Mouse (Mus musculus) brain, embryonic 18.5 days (tissue): ENCODE results near the gene Zfhx3.

Experiments
- DNase-seq: peaks from one replicate; pipeline ENCODE4 v3.0.0-alpha.2; 2012; ENCODE audit warnings: low read depth, low spot score

The Zfhx3 gene

GRCm38 (mm10) chr8:108790559-108791293, 848.3 kb downstream of the Zfhx3 start:
- peak; percentile 76 for DNase-seq

- no peak for DNase-seq
Measured at GRCm38 (mm10) chr8:108796076-108796475, 853.6 kb downstream of the Zfhx3 start.

DNA sequence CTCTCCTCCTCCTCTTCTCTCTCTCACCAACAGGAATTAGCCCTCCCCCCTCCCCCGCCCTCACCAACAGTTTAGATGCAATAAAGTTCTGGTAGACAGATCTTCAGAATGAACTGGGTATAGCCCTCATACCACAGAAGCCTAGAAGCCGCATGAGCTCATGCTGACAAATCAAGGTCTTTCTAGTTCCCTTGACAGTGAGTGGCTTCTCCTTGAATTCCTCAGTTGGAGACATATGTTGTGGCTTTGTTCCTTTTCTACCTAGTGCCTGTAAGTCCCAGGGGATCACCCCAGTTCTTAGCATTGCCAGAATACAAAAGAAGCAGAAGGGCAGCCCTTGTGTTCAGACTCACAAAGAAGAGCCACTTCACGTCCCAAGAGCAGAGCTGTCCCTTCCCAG, 854.4 kb downstream of the Zfhx3 start:
- no peak for DNase-seq

DNA sequence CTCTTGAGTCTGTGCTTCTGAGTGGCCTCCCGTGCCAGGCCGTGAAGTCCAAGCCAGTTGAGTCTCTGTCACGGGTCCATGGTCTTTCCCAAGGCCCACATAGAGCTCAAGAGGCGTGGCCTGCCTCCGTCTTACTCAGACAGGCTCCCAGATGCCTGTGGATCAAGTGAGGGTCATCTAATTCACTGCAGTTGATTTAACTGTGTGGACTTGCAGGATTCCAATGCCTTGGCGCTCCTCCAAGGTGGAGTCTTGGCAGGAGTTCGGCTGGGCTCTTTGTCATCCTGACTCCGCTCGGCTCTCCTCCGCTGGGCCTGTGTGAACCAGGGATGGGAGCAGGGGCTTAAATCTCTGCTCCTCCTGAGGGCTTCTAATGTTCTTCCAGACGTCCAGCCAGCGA, 855.6 kb downstream of the Zfhx3 start:
- no peak for DNase-seq

GRCm38 (mm10) chr8:108799250-108799649, 856.8 kb downstream of the Zfhx3 start:
- no peak for DNase-seq

GRCm38 (mm10) chr8:108800357-108800756, 857.9 kb downstream of the Zfhx3 start:
- DNase-seq, result no peak

DNA sequence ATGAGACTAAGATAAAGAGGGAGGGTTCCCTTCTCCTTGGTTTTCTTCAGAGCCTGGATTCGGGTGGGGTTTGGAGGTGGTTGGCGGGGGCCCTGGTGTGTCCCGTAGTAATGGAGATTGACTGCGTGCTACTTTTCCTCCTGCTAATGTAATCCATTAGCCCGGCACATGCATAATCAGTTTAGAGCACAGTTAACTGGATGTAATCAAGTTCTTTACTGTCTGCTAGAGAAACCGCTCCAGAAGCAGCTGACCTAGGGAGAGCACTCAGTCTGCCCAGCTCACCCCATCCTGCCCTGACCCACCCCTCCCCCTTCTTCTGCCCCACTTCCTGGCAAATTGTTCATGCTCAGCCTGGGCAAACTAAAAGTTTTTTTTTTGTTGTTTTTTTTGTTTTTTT, 860.6 kb downstream of the Zfhx3 start:
- no peak for DNase-seq

DNA sequence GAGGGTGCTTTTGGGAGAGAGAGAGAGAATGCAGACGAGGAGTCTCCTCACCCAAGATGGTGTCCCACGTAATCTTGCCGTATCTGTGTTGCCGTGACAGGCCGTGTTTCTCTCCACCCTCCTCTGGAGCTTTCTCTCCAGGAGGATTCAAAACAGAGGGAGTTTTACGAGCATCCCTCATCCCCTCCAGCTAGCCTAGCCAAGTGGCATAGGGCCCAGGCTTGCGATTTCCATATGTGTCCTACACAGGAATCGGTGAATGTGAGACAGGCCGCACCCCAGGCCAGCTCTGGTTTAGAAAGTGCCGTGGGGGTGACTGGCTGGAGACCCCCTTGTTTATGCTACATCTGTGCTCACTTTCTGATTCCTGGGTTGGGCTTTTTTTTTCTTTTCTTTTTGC, 869.2 kb downstream of the Zfhx3 start:
- no peak for DNase-seq

DNA sequence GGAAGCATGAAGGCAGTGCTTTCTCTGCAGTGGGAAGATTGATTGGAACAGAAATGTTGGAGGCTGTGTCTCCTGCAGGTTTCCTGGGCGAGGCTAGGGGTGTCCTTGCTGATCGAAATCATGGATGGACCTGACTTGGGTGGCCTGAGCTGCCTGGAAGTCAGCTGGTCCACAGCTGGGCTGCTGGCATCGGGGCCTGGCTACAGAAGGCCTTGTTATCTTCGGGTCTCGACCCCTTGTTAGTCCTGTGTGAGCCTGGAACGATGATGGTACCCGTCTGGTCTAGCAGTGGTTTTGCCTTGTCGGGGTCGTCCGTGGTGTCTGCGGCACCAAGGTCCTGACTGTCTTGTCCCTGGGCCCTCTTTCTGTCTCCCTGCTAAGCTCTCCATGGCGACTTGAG, 870.9 kb downstream of the Zfhx3 start:
- DNase-seq, result no peak

- no peak for DNase-seq
Measured at GRCm38 (mm10) chr8:108819271-108819671, 876.8 kb downstream of the Zfhx3 start.

DNA sequence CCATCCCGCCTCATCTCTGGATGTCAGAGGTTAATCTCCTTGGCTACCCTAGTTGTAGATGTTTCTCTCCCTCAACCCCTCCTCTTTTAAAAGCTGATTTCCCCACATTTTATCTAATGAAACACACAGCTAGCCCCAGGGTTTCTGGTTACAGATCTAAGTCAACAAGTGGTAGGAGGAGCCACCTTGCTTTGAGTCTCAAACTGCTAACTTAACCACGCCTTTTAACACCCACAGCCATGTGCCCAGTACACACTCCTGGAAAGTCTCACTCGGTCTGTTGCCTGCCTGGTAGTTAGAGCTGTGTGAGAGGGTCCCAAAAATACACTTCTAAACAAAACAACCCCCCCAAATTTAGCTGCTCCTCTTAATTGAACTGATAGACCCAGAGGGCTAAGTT, 877.4 kb downstream of the Zfhx3 start:
- no peak for DNase-seq

- no peak for DNase-seq
Measured at GRCm38 (mm10) chr8:108820634-108821033, 878.2 kb downstream of the Zfhx3 start.

- no peak for DNase-seq
Measured at GRCm38 (mm10) chr8:108822841-108823266, 880.4 kb downstream of the Zfhx3 start.

- no peak for DNase-seq
Measured at GRCm38 (mm10) chr8:108824049-108824448, 881.6 kb downstream of the Zfhx3 start.

GRCm38 (mm10) chr8:108826414-108826813, 884.0 kb downstream of the Zfhx3 start:
- DNase-seq, result no peak

DNA sequence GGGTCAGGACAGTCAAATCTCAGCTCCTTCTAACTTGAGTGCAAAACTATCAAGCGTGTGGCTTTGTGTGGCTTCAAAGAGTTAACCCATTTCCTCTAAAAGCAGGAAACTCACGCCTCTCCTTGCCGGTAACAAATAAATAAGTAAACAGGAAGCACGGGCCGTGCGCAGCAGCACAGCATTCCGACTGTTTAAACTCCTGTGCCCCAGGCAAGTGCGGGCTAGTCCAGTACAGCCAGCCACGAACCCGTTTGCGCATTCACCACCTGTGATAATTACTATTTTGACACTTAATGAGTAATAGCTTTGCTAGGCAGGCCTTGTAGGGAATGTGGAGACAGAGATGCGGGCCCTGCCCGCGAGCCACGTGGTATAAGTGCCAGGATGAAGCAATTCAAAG, 885.0 kb downstream of the Zfhx3 start:
- no peak for DNase-seq

DNA sequence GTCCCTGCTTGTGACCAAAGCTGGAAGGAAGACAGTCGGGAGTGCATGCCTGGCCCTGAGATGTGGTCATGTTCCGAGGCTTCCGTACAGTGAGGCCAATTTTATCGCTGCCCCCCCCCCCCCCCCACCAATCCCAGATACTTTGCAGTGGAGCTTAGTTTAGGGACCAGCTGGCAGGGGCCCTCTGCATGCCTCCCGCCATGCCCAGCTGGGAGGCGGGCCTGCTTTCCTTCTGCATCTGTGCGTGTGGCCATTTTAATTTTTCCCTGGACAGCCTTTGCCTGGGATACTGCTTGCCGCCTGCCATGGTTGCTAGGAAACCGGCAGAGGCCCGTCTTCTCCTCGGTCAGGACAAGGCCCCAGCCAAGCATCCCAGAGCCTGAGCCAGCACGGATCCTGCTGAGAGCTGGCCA, 886.9 kb downstream of the Zfhx3 start:
- peak; percentile 26 for DNase-seq

DNA sequence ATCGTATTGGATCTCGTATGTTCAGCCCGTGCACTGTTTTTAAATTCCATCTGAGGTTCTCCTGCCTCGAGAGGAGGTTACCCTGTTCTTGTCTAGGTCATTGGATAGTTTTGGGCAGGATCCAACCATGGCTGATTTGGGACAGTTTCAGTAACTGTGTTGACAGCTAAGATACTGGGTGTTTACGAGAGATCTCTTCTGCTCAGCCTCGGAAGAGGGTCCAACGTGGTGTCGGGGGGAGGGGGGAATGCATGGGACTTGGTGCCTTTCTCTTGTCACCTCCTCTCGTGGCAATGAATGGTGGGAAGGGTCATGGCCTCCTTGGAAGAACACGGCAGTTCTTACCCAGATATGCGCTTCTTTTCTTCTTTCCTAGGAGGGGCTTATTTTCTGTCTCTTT, 892.7 kb downstream of the Zfhx3 start:
- no peak for DNase-seq

- DNase-seq, result no peak
Measured at GRCm38 (mm10) chr8:108837788-108838187, 895.3 kb downstream of the Zfhx3 start.

GRCm38 (mm10) chr8:108838761-108839160, 896.3 kb downstream of the Zfhx3 start:
- DNase-seq, result no peak

DNA sequence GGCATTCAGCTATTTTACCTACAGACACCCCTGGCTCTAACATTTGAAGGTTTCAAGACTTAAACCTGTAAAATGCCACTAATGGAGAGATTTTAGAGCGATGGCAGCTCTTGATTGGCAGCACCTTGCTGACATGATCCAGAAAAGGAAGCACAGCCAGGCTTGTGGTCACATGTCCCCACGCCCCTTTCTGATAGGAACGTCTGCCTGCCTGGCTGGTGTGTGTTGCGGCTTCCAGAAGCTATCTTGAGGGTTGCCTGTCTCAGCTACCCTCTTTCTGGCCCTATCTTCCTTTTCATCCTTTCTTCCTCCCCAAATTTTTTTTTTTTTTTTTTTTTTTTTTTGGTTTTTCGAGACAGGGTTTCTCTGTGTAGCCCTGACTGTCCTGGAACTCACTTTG, 899.9 kb downstream of the Zfhx3 start:
- no peak for DNase-seq

- DNase-seq, result no peak
Measured at GRCm38 (mm10) chr8:108846174-108846573, 903.7 kb downstream of the Zfhx3 start.

DNA sequence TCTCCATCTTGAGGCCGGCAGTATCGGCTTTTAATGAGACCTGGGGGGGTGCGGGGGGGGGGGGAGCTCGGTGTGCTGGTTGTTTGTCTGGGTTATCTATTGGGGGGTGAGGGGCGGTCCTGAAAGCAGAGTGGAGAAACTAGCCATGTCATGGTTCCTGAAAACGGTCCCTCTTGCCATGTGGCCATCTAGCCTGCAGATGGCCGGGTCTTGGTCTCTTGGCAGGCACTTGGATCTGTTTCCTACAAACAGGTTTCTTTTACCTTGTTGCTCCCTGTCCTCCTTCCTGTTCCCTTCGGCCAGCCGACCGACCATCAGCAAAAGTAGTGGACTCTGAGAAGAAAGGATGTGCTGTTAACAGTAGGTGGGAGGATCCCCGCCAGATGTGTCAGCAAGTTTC, 904.4 kb downstream of the Zfhx3 start:
- no peak for DNase-seq

GRCm38 (mm10) chr8:108847356-108847755, 904.9 kb downstream of the Zfhx3 start:
- no peak for DNase-seq
